Mouse (Mus musculus) stomach, postnatal 0 days (tissue): Measurements from ENCODE around the gene Etv1. TPM values are rescaled to one million over a fixed set of nuclear protein-coding genes. Genes with fewer than 3 reads are reported as not detected.

ENCODE experiments used
- ATAC-seq: fragments of 200-750 bp; cut with Nextera tagmentation; 2 replicates; pipeline ENCODE4 v1.8.0; 2017; ENCODE audit not compliant: low FRiP score, low TSS enrichment
- DNase-seq: peaks from one replicate; pipeline ENCODE4 v3.0.0-alpha.2; 2016; ENCODE audit warnings: low spot score
- H3K27ac ChIP-seq: fragments of 300-500 bp; sonication (generic); replicated peaks from 2 replicates; pipeline ENCODE4 v1.5.1; 2014; ENCODE audit warnings: mild to moderate bottlenecking, control low read depth
- H3K27me3 ChIP-seq: fragments of 300-500 bp; sonication (generic); 2 replicates; pipeline ENCODE4 v1.6.1; 2014; ENCODE audit warnings: low read length; ENCODE audit not compliant: control insufficient read depth, insufficient read depth
- H3K36me3 ChIP-seq: fragments of 300-500 bp; sonication (generic); 2 replicates; pipeline ENCODE4 v1.6.1; 2014; ENCODE audit warnings: low read length, mixed read lengths; ENCODE audit not compliant: control insufficient read depth, insufficient read depth
- H3K4me1 ChIP-seq: fragments of 300-500 bp; sonication (generic); replicated peaks from 2 replicates; pipeline ENCODE4 v1.6.1; 2014; ENCODE audit warnings: antibody characterized with exemption; ENCODE audit not compliant: control insufficient read depth, insufficient read depth
- H3K4me2 ChIP-seq: fragments of 300-500 bp; sonication (generic); replicated peaks from 2 replicates; pipeline ENCODE4 v1.6.1; 2014; ENCODE audit warnings: low read depth, mild to moderate bottlenecking, control low read depth, moderate library complexity
- H3K4me3 ChIP-seq: fragments of 300-500 bp; sonication (generic); 2 replicates; pipeline ENCODE4 v1.5.1; 2014; ENCODE audit warnings: low read depth, low read length, control low read depth
- H3K9ac ChIP-seq: fragments of 300-500 bp; sonication (generic); 2 replicates; pipeline ENCODE4 v1.6.1; 2014; ENCODE audit warnings: mild to moderate bottlenecking, low read length, control low read depth, mixed read lengths
- H3K9me3 ChIP-seq: fragments of 300-500 bp; sonication (generic); 2 replicates; pipeline ENCODE4 v1.6.1; 2016; ENCODE audit warnings: low read length; ENCODE audit not compliant: control insufficient read depth
- CTCF ChIP-seq: IDR thresholded peaks from 2 replicates; pipeline ENCODE4 v1.5.1; 2016; ENCODE audit warnings: antibody characterized with exemption, low read depth, mild to moderate bottlenecking, moderate library complexity
- EP300 ChIP-seq: optimal IDR thresholded peaks from 2 replicates; pipeline ENCODE3; 2016; ENCODE audit warnings: antibody characterized with exemption
- WGBS: fragments of 180-500 bp; shearing (Covaris S2); extraction: QIAGEN DNeasy Blood & Tissue Kit; methylation state at CpG from one replicate; pipeline ENCODE4 v1.1.7; 2014; 5-methylcytosine and 5-hydroxymethylcytosine counted together
- polyA plus RNA-seq: library from polyadenylated mRNA; unstranded; fragments of >200 nt; fragmentation: Nextera tagmentation; extraction: Ambion mirVana; gene quantifications from 2 replicates; pipeline ENCODE4 v1.2.1, GENCODE M21; 2015

The Etv1 gene
- polyA plus RNA-seq, 1 experiment from 2014 or later: 20.9 TPM

DNA sequence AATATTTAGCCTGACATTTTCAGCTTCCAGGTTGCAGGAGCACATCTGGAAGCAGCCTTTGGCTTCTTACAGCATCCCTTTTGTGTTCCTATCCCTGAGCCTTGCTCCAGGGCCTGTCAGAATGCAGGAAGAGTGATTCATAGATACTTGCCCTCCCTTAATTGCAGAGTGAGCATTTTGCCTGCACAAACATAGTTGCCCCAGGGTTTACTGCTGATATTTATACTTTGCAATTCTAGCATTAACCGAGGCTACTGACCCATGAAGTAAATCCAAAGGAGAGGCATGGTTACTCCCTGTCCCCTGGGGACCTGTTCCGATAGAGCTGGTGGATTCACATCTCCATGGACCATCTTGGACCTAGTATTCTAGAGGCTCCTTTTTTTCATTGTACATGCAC is 14.5 kb downstream of the Etv1 start:
- ATAC-seq (no peak), DNase-seq (no peak)
- no peak for TF ChIP-seq EP300
- no peak for TF ChIP-seq CTCF
- H3K4me2 ChIP-seq: no peak overlapping the region
- H3K9me3 ChIP-seq: no peaks in the 10 kb centered on the region
- no peak overlapping the region for H3K4me3 ChIP-seq
- 57% methylated on average over 2 of the region's 2 CpGs for WGBS
- no peaks in the 10 kb centered on the region for H3K27me3 ChIP-seq
- no peak overlapping the region for H3K9ac ChIP-seq
- no peaks in the 10 kb centered on the region for H3K4me1 ChIP-seq
- H3K27ac ChIP-seq: no peak overlapping the region
- no peaks in the 10 kb centered on the region for H3K36me3 ChIP-seq

DNA sequence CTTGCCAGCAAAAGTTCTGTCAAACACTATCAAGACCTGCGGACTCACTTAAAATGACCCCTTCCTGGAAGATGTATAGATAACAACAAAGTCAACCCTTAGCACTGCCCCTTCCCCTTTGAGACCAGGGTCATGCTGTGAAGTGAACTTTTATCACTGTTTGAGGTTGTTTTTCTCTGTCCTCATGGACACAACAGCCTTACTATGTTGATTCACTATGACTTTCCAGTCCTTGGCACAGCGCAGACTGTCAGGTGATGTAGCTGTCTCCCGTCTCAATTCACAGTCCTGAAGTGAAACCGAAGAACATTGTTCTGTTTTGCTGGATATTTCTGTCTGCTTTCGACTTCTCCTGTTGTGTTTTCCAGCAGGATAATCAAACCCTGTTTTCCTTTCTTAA is 27.9 kb downstream of the Etv1 start:
- TF ChIP-seq CTCF: no peak
- no peak for TF ChIP-seq EP300
- no peaks in the 10 kb centered on the region for H3K9me3 ChIP-seq
- 72% methylated on average over 5 of the region's 5 CpGs for WGBS

DNA sequence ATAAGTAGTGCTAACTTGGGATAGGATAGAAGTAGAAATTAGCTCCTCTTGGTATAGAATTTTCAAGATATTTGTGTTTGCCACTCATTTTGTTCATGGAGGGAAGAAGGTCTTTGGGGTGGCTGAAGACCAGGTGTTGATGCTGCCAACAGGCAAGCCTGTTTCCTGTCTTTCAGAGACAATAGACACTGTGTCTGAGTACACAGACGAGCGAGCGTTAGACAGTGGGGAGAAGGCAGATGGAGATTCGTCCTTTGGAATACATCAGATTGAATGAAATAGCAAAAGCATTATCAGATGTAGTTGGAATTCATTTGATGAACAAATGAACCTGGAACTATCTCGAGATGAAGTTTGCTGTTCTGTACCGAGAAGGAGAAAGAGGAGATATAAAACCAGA is 33.2 kb downstream of the Etv1 start:
- DNase-seq (no peak), ATAC-seq (no peak)
- Histone ChIP-seq H3K36me3 (no peaks in the 10 kb centered on the region), H3K9ac (no peak overlapping the region), H3K4me2 (no peak overlapping the region), H3K27ac (no peak overlapping the region), H3K4me1 (no peaks in the 10 kb centered on the region), H3K9me3 (no peaks in the 10 kb centered on the region), H3K27me3 (no peaks in the 10 kb centered on the region), H3K4me3 (no peak overlapping the region)
- TF ChIP-seq EP300 (no peak), CTCF (no peak)
- 65% methylated on average over 6 of the region's 6 CpGs for WGBS

More for the DNA sequence above, 27.9 kb downstream of the Etv1 start:
- H3K27me3 ChIP-seq: no peaks in the 10 kb centered on the region
- no peak overlapping the region for H3K9ac ChIP-seq
- H3K4me3 ChIP-seq: no peak overlapping the region
- DNase-seq (no peak), ATAC-seq (no peak)
- no peaks in the 10 kb centered on the region for H3K36me3 ChIP-seq
- no peak overlapping the region for H3K27ac ChIP-seq
- H3K4me1 ChIP-seq: no peaks in the 10 kb centered on the region
- no peak overlapping the region for H3K4me2 ChIP-seq

DNA sequence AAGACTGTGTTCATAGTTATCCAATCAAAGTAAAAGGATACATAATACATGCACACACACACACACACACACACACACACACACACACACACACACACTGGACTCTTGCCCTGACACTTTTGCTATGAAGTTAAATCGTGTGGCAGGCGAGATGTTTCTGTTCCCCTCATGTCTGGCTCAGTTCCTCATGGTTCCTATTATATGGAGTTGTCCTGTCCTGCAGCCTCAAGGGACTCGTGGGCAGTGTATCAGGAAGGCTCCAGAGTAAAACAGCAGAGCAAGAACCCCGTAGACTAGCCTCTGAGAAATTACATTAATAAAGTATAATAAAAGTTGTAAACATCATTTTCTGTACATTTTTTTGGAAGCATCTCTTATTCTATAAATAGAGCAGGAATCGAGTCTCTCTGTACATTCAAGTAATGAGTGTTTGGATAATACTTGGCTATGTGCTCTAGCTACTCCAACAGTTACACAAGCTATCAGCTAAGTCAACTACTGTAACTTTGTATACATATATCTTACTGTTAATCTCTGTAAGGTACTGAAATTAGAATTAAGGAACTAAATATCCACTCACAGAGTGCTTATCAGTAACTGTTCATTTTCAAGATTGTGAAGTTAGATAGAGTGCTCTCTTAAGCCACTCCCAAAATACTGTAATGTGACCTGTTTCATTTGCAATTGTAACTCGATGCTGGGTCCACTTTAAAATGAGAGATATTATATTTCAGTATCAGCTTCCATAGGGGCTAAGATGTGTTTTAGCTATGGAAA is 35.0 kb downstream of the Etv1 start:
- WGBS: 35% methylated on average over 6 of the region's 6 CpGs

DNA sequence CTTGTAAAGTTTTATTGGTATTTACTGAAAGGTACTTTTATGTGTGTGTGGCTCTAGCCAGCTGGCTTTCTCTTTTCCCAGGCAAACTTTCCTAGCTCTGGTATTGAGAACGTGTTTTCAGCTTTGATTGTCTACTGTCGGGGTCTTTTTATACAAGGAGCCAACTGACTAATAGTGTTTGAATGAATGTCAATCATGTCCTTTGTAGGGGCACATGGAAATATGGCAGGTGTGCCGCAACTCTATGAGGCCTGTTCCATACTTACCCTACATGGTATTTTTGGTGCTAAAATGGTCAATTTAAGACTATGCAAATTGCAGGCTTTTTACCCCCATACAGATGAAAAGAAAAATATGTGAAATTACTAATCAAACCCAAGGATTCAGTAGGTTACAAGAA is 37.1 kb downstream of the Etv1 start:
- ATAC-seq (no peak), DNase-seq (no peak)
- Histone ChIP-seq H3K27ac (no peak overlapping the region), H3K4me2 (no peak overlapping the region), H3K27me3 (no peaks in the 10 kb centered on the region), H3K9ac (no peak overlapping the region), H3K9me3 (no peaks in the 10 kb centered on the region), H3K4me3 (no peak overlapping the region), H3K4me1 (no peaks in the 10 kb centered on the region), H3K36me3 (no peaks in the 10 kb centered on the region)
- 81% methylated on average over 3 of the region's 3 CpGs for WGBS
- no peak for TF ChIP-seq EP300
- TF ChIP-seq CTCF: no peak

More for the DNA sequence above, 35.0 kb downstream of the Etv1 start:
- DNase-seq (no peak), ATAC-seq (no peak)
- Histone ChIP-seq H3K36me3 (no peaks in the 10 kb centered on the region), H3K27me3 (no peaks in the 10 kb centered on the region), H3K9ac (no peak overlapping the region), H3K4me3 (no peak overlapping the region), H3K4me1 (no peaks in the 10 kb centered on the region), H3K27ac (no peak overlapping the region), H3K4me2 (no peak overlapping the region), H3K9me3 (no peaks in the 10 kb centered on the region)
- TF ChIP-seq EP300 (no peak), CTCF (no peak)

DNA sequence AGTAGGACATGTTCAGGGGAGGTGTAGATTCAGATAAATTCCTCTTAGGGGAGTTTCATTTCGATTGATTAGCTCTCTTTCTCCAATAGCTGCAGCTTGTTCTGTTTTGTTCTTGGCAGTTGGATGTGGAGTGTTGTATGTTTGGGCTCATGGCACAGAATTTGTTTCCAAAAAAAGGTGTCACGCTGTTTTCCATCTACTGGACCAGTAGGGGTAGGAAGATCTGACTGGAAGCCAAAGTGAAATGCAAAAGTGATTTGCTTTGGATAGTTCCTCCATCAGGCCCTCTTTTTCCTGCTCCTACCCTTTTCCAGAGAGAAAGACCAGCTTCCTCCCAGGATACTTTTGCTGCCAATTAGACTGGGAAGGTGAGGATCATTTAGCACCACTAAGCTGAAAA is 39.1 kb downstream of the Etv1 start:
- no peaks in the 10 kb centered on the region for H3K27me3 ChIP-seq

More for the DNA sequence above, 39.1 kb downstream of the Etv1 start:
- H3K27ac ChIP-seq: no peak overlapping the region
- 91% methylated on average over 2 of the region's 2 CpGs for WGBS
- H3K9me3 ChIP-seq: no peaks in the 10 kb centered on the region
- H3K9ac ChIP-seq: no peak overlapping the region
- TF ChIP-seq EP300: no peak
- TF ChIP-seq CTCF: no peak
- H3K4me3 ChIP-seq: no peak overlapping the region
- no peak for DNase-seq
- ATAC-seq: no peak
- H3K36me3 ChIP-seq: no peaks in the 10 kb centered on the region
- H3K4me1 ChIP-seq: no peaks in the 10 kb centered on the region
- H3K4me2 ChIP-seq: no peak overlapping the region
